Mouse (Mus musculus) cerebellum, adult 2 months (tissue): ENCODE measurements around the gene Gm44503.

Experiments used
- CTCF ChIP-seq: fragments of 200-500 bp; IDR thresholded peaks from 2 replicates; pipeline ENCODE4 v1.5.1; 2011; ENCODE audit warnings: low read depth, mild to moderate bottlenecking, control low read depth, low read length, moderate library complexity, borderline replicate concordance; ENCODE audit not compliant: insufficient read depth
- POLR2A ChIP-seq: fragments of 200-500 bp; IDR thresholded peaks from 2 replicates; pipeline ENCODE4 v1.6.1; 2011; ENCODE audit warnings: low read length, control low read depth, borderline replicate concordance; ENCODE audit not compliant: insufficient read depth

- TF ChIP-seq POLR2A (no peak), CTCF (no peak)
Measured at GRCm38 (mm10) chr9:73059224-73059623, 100.6 kb downstream of the Gm44503 start.
